Mouse (Mus musculus): ENCODE results near the gene Epn3. TPM values are rescaled to one million over a fixed set of nuclear protein-coding genes. Genes with fewer than 3 reads are reported as not detected.

The Epn3 gene
- 2.6 and 9.9 TPM in 2 replicates for polyA plus RNA-seq (2012; rRNA removed)

DNA sequence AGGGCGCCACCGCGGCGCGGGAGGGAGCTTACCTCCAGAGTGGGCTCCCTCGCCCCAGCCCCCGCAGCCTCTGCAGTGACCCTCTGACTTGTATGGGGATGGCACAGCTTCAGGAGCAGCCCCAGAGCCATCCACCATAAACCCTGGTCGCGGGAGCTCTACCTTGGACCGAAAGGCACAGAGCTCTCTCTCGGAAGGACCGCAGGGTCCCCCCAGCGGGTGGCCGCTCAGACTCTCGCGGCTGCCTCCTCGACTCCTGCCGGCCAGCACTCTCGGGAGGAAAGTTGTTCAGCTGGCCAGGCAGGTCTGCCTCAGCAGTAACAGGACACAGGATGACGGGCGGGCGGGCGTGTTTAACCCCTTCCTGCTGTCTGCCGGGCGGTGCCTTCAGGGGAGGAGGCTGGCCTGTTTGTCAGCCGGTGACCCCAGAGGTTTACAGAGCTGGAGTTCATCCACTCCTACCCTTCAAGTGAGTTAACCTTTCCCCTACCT, at the start of gene Epn3:
TSS of gene Epn3 (minus strand) at position 314 of the 492 bp plus-strand sequence.
- Histone ChIP-seq H3K4me3 (ENCODE audit: low read depth, low read length) (peak within 1 kb of the TSS; percentile 60), H3K27me3 (ENCODE audit: control insufficient read depth, insufficient read depth, low read length) (0 out of 2 replicates have a peak, but pooled peaks cover 4% of the 10 kb centered on the region), H3K4me1 (ENCODE audit: control insufficient read depth, insufficient read depth, insufficient read length, low read length) (peaks cover 18% of the 10 kb centered on the region), H3K36me3 (ENCODE audit: control insufficient read depth, insufficient read depth, low read length) (no peaks in the 10 kb centered on the region), H3K27ac (ENCODE audit: insufficient read depth, low read depth, low read length) (no peak within 1 kb of the TSS)
- TF ChIP-seq POLR2A (IDR thresholded peaks at IDR 0.05; ENCODE audit: low read depth, low read length) (no peak), CTCF (IDR thresholded peaks at IDR 0.05; ENCODE audit: extremely low read depth, insufficient read length, insufficient replicate concordance, low read depth, low read length) (no peak)
- under 1% methylated on average over 26 of the region's 26 CpGs for WGBS

DNA sequence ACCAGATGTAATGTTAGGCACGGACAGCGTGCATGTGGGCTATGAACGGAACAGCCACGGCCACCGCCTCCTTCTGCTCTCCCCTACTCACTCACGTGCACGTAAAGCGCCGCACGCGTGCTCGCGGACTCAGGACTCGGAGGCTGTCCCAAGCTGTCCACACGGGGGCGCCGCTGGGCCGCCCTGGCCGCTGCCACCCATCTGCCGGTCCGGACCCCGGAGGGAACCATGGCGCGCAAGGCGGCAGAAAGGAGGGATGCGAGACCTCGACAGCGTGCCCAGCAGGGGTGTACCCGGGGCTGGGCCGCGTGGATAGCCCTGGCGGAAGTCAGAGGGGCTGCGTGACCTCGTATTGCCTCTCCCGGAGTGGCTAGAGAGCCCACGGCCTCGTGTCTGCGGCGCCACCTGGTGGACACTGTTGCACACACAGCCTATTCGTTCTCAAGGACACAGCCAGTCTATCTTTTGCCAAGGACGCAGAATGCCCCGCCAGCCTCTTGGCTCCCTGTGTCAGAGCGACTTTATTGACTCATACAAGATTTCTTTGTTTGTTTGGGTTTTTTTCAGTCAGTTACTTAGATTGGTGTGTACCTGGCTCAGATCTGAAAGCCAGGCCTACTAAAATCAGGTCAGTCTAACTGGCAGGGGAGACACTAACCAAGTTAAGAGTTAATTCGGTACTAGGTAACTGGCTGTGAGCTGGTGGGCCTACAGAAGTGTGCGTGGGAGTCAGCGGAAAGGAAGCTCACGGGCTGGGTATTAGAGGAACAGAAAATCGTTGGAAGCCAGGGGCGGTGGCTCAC, 49.3 kb upstream of the Epn3 start, which contains the start of gene Rsad1:
TSS of gene Rsad1 (minus strand) at position 368 of the 803 bp plus-strand sequence.
- H3K27ac ChIP-seq (ENCODE audit: insufficient read depth, low read depth, low read length): peak within 1 kb of the TSS; percentile 90
- peak within 1 kb of the TSS; percentile 82 for H3K4me3 ChIP-seq (ENCODE audit: low read depth, low read length)
- no peaks in the 10 kb centered on the region for H3K36me3 ChIP-seq (ENCODE audit: control insufficient read depth, insufficient read depth, low read length)
- H3K27me3 ChIP-seq (ENCODE audit: control insufficient read depth, insufficient read depth, low read length): no peaks in the 10 kb centered on the region
- WGBS: 2% methylated on average over 48 of the region's 49 CpGs
- peaks cover 20% of the 10 kb centered on the region for H3K4me1 ChIP-seq (ENCODE audit: control insufficient read depth, insufficient read depth, insufficient read length, low read length)
- TF ChIP-seq CTCF (IDR thresholded peaks at IDR 0.05; ENCODE audit: extremely low read depth, insufficient read length, insufficient replicate concordance, low read depth, low read length): peak; percentile 99; the same call in 1 of the 2 replicates
- TF ChIP-seq POLR2A (IDR thresholded peaks at IDR 0.05; ENCODE audit: low read depth, low read length): no peak

DNA sequence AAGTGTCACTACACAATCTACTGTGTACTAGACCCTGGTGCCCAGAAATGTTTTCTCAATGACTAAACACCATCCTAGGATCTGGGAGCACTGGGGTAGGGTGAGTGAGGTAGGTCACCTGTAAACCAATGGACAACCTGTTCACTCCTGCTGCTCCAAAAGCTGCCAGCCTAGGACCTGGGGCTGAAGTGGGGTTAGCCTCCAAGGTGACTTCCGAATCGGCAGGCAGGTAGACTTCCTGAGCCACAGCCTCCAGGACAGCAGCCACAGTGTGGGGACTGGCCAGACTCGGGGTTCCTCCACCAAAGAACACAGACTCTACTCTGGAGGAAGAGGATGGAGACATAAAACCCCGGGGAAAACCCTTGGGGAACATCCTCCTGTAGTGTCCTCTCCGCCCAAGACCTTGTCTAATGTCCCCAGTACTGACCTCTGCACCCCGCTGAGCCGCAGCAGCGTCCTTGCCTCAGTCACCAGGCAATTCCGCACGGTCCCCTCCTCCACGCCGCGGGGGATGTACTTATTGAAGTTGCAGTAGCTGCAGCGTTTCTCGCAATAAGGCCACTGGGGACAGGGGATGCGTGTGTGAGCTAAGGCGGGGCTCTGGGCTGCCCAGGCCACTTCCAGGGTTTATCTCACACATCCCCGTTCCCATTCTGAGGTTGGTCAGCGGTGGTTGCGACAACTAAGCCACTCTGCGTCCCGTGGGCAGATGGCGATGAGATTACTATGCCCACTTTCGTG, 48.4 kb upstream of the Epn3 start:
- H3K27ac ChIP-seq (ENCODE audit: insufficient read depth, low read depth, low read length): peak overlapping the region; percentile 90
- no peak; the same call in 1 of the 2 replicates for TF ChIP-seq POLR2A (IDR thresholded peaks at IDR 0.05; ENCODE audit: low read depth, low read length)
- no peak for TF ChIP-seq CTCF (IDR thresholded peaks at IDR 0.05; ENCODE audit: extremely low read depth, insufficient read length, insufficient replicate concordance, low read depth, low read length)
- no peaks in the 10 kb centered on the region for H3K36me3 ChIP-seq (ENCODE audit: control insufficient read depth, insufficient read depth, low read length)
- 5% methylated on average over 24 of the region's 24 CpGs for WGBS
- no peaks in the 10 kb centered on the region for H3K27me3 ChIP-seq (ENCODE audit: control insufficient read depth, insufficient read depth, low read length)
- peaks cover 19% of the 10 kb centered on the region for H3K4me1 ChIP-seq (ENCODE audit: control insufficient read depth, insufficient read depth, insufficient read length, low read length)
- peak overlapping the region; percentile 82 for H3K4me3 ChIP-seq (ENCODE audit: low read depth, low read length)

DNA sequence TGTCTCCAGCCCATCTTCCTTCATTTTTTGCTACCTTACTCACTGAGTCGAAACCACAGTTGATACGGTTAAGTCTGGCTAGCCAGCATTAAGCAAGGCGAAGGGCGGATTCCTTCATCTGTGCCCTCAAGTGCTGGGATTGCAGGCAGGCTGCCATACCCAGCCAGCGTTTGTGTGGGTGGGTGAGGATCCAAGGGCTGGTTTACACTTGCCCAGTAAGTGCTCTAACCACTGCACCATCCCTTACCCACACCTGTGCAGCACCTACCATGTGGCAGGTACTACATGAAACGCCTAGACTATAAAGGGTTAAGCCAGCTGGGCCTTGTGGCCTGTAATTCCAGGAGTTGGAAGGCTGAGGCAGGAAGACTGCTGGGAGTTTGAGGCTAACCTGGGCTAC, 47.5 kb upstream of the Epn3 start:
- WGBS: 89% methylated on average over 6 of the region's 6 CpGs
- Histone ChIP-seq H3K27ac (ENCODE audit: insufficient read depth, low read depth, low read length) (no peak overlapping the region), H3K36me3 (ENCODE audit: control insufficient read depth, insufficient read depth, low read length) (0 out of 2 replicates have a peak, but pooled peaks cover 2% of the 10 kb centered on the region), H3K27me3 (ENCODE audit: control insufficient read depth, insufficient read depth, low read length) (no peaks in the 10 kb centered on the region), H3K4me1 (ENCODE audit: control insufficient read depth, insufficient read depth, insufficient read length, low read length) (peaks cover 14% of the 10 kb centered on the region), H3K4me3 (ENCODE audit: low read depth, low read length) (no peak overlapping the region)
- TF ChIP-seq POLR2A (IDR thresholded peaks at IDR 0.05; ENCODE audit: low read depth, low read length): no peak
- no peak for TF ChIP-seq CTCF (IDR thresholded peaks at IDR 0.05; ENCODE audit: extremely low read depth, insufficient read length, insufficient replicate concordance, low read depth, low read length)

DNA sequence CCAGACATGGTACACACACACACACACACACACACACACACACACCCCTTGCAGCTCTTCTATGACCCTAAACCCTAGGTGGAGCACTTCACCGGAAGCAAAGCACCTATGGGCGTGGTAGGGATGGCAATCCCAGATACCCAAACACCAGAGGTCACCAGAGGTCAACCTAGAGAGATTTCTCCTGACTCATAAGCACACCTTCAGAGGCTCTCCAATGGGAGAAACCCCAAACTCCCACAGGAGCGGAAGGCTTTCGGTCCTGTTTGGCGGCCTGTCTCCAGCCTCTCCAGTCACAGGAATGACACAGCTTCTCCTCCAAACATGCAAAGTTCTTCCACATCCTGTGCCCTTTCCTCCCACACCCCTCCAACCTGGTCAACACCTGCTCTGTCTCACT, 46.6 kb upstream of the Epn3 start:
- H3K36me3 ChIP-seq (ENCODE audit: control insufficient read depth, insufficient read depth, low read length): 0 out of 2 replicates have a peak, but pooled peaks cover 2% of the 10 kb centered on the region
- no peaks in the 10 kb centered on the region for H3K27me3 ChIP-seq (ENCODE audit: control insufficient read depth, insufficient read depth, low read length)
- H3K27ac ChIP-seq (ENCODE audit: insufficient read depth, low read depth, low read length): no peak overlapping the region
- WGBS: 93% methylated on average over 5 of the region's 5 CpGs
- TF ChIP-seq POLR2A (IDR thresholded peaks at IDR 0.05; ENCODE audit: low read depth, low read length) (no peak), CTCF (IDR thresholded peaks at IDR 0.05; ENCODE audit: extremely low read depth, insufficient read length, insufficient replicate concordance, low read depth, low read length) (no peak)
- H3K4me3 ChIP-seq (ENCODE audit: low read depth, low read length): no peak overlapping the region
- H3K4me1 ChIP-seq (ENCODE audit: control insufficient read depth, insufficient read depth, insufficient read length, low read length): peaks cover 14% of the 10 kb centered on the region

DNA sequence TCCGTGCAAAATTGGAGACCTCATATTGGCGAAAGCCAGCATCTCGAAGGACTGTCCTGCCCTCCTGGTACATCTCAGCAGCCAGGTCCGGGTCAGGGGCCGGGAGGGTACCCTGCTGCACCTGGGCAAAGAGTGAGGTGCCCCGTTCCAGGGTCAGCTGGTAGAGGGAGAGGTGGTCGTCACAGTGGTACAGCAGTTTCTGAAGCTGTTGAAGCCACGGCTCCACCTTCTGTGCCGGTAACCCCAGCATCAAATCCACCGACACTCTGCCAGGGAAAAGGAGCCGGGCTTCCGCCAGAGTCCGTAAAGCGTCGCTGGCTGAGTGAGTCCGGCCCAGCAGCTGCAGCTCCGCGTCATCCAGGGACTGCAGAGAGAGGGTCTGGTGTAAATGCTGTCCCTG, 44.6 kb upstream of the Epn3 start:
- no peak overlapping the region; the same call in 1 of the 2 replicates for H3K4me3 ChIP-seq (ENCODE audit: low read depth, low read length)
- 0 out of 2 replicates have a peak, but pooled peaks cover 2% of the 10 kb centered on the region for H3K36me3 ChIP-seq (ENCODE audit: control insufficient read depth, insufficient read depth, low read length)
- H3K27me3 ChIP-seq (ENCODE audit: control insufficient read depth, insufficient read depth, low read length): no peaks in the 10 kb centered on the region
- 75% methylated on average over 18 of the region's 18 CpGs for WGBS
- no peak for TF ChIP-seq CTCF (IDR thresholded peaks at IDR 0.05; ENCODE audit: extremely low read depth, insufficient read length, insufficient replicate concordance, low read depth, low read length)
- TF ChIP-seq POLR2A (IDR thresholded peaks at IDR 0.05; ENCODE audit: low read depth, low read length): no peak
- H3K4me1 ChIP-seq (ENCODE audit: control insufficient read depth, insufficient read depth, insufficient read length, low read length): peaks cover 11% of the 10 kb centered on the region
- H3K27ac ChIP-seq (ENCODE audit: insufficient read depth, low read depth, low read length): no peak overlapping the region
